Mouse (Mus musculus) midbrain, embryonic 12.5 days (tissue): Measurements from ENCODE around the gene Fbxo40. TPM values are rescaled to one million over a fixed set of nuclear protein-coding genes. Genes with fewer than 3 reads are reported as not detected.

Experiments
- polyA plus RNA-seq: library from polyadenylated mRNA; unstranded; fragments of >200 nt; fragmentation: Nextera tagmentation; extraction: Ambion mirVana; gene quantifications from 2 replicates; pipeline ENCODE4 v1.2.1, GENCODE M21; 2016

Fbxo40 gene
- polyA plus RNA-seq, 1 experiment from 2014 or later: not detected

Other genes with a start within 250 kb of the Fbxo40 start
- 1.2 and 2.9 TPM in 2 replicates for gene Slc15a2, start 205.5 kb downstream of the Fbxo40 start, polyA plus RNA-seq
- gene Iqcb1, start 162.1 kb downstream of the Fbxo40 start, polyA plus RNA-seq: 67.8 and 69.7 TPM in 2 replicates
- gene Eaf2, start 115.5 kb downstream of the Fbxo40 start, polyA plus RNA-seq: 0.70 and 0.76 TPM in 2 replicates
- gene Golgb1, start 115.3 kb downstream of the Fbxo40 start, polyA plus RNA-seq: 90.7 and 94.9 TPM in 2 replicates
- gene Hcls1, start 55.5 kb downstream of the Fbxo40 start, polyA plus RNA-seq: 2.6 and 3.5 TPM in 2 replicates
- gene Polq, start 21.3 kb upstream of the Fbxo40 start, polyA plus RNA-seq: 10.3 and 11.1 TPM in 2 replicates